Mouse (Mus musculus) kidney, embryonic 14.5 days (tissue): Measurements from ENCODE around the gene Fbxw11. TPM values are rescaled to one million over a fixed set of nuclear protein-coding genes. Genes with fewer than 3 reads are reported as not detected.

Experiments
- ATAC-seq: fragments of 200-750 bp; cut with Nextera tagmentation; 2 replicates; pipeline ENCODE4 v1.8.0; 2017; ENCODE audit warnings: moderate number of reproducible peaks, mild to moderate bottlenecking, moderate TSS enrichment, moderate library complexity; ENCODE audit not compliant: low FRiP score, low TSS enrichment
- H3K27ac ChIP-seq: fragments of 300-500 bp; sonication (generic); 2 replicates; pipeline ENCODE4 v1.5.1; 2014; ENCODE audit warnings: low read depth, mild to moderate bottlenecking, low read length, moderate library complexity, mixed read lengths
- H3K27me3 ChIP-seq: fragments of 300-500 bp; sonication (generic); 2 replicates; pipeline ENCODE4 v1.6.1; 2014; ENCODE audit warnings: mild to moderate bottlenecking, low read length; ENCODE audit not compliant: control insufficient read depth, insufficient read depth
- H3K36me3 ChIP-seq: fragments of 300-500 bp; sonication (generic); 2 replicates; pipeline ENCODE4 v1.6.1; 2014; ENCODE audit warnings: low read length, mixed read lengths; ENCODE audit not compliant: control insufficient read depth, insufficient read depth
- H3K4me1 ChIP-seq: fragments of 300-500 bp; sonication (generic); 2 replicates; pipeline ENCODE4 v1.6.1; 2014; ENCODE audit warnings: low read length, mixed read lengths; ENCODE audit not compliant: control insufficient read depth, insufficient read depth
- H3K4me2 ChIP-seq: fragments of 300-500 bp; sonication (generic); replicated peaks from 2 replicates; pipeline ENCODE4 v1.6.1; 2014; ENCODE audit warnings: low read depth, mild to moderate bottlenecking, low read length
- H3K4me3 ChIP-seq: fragments of 300-500 bp; sonication (generic); 2 replicates; pipeline ENCODE4 v1.5.1; 2014; ENCODE audit warnings: mild to moderate bottlenecking, low read length
- H3K9ac ChIP-seq: fragments of 300-500 bp; sonication (generic); 2 replicates; pipeline ENCODE4 v1.6.1; 2014; ENCODE audit warnings: low read depth, mild to moderate bottlenecking, low read length, moderate library complexity
- H3K9me3 ChIP-seq: fragments of 300-500 bp; sonication (generic); 2 replicates; pipeline ENCODE4 v1.6.1; 2016; ENCODE audit warnings: low read length; ENCODE audit not compliant: control insufficient read depth
- WGBS: fragments of 180-500 bp; shearing (Covaris S2); extraction: QIAGEN DNeasy Blood & Tissue Kit; methylation state at CpG from one replicate; pipeline ENCODE4 v1.1.7; 2014; 5-methylcytosine and 5-hydroxymethylcytosine counted together
- polyA plus RNA-seq: library from polyadenylated mRNA; unstranded; fragments of >200 nt; fragmentation: Nextera tagmentation; extraction: Ambion mirVana; gene quantifications from 2 replicates; pipeline ENCODE4 v1.2.1, GENCODE M21; 2014

Fbxw11 gene
- polyA plus RNA-seq, 1 experiment from 2014 or later, result 85.6 TPM

- 61% methylated on average over 3 of the region's 3 CpGs for WGBS
Measured at GRCm38 (mm10) chr11:32762773-32763172, 120.2 kb downstream of the Fbxw11 start.

GRCm38 (mm10) chr11:32767496-32768230 is 125.1 kb downstream of the Fbxw11 start:
- H3K27ac ChIP-seq, result peak overlapping the region; percentile 42; the same call in 1 of the 2 replicates
- ATAC-seq, result peak; percentile 76

More at GRCm38 (mm10) chr11:32762773-32763172, 120.2 kb downstream of the Fbxw11 start:
- Histone ChIP-seq H3K9me3 (no peaks in the 10 kb centered on the region), H3K9ac (no peak overlapping the region), H3K27ac (no peak overlapping the region), H3K4me2 (no peak overlapping the region), H3K4me1 (peaks cover 10% of the 10 kb centered on the region), H3K36me3 (no peaks in the 10 kb centered on the region), H3K4me3 (no peak overlapping the region), H3K27me3 (no peaks in the 10 kb centered on the region)
- ATAC-seq, result no peak

DNA sequence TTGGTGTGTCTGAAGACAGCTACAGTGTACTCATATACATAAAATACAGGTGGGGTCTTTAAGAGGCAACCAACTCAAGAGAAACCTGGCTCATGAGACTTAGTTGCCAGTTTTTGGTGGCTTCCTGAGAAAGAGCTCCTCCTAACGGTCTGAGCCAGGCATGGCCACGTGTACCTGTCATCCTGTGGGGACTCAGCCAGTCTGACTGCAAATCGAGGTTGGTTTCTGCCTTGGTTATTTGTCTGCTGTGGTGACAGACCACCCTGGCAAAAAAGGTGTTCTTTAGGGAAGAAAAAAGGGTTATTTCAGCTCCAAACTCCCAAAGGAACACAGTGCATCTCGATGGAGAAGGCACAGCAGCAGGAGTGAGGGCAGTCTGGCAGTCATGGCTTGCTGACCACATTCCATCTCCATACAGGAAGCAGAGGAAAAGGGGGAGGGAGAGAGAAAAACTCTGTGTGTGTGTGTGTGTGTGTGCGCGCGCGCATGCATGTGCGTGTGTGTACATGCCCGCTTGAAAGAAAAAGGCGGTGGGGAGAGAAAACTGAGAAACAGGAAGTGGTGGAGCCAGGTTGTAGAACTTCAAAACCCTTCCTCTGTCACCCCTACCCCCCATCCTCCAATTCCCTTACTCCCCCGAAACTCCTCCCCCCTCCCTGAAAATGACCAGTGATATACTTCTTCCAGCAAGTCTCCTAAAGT is 126.3 kb downstream of the Fbxw11 start:
- H3K27ac ChIP-seq, result no peak overlapping the region
- no peaks in the 10 kb centered on the region for H3K9me3 ChIP-seq
- H3K36me3 ChIP-seq, result no peaks in the 10 kb centered on the region
- 0 out of 2 replicates have a peak, but pooled peaks have one; percentile 18 for ATAC-seq
- no peak overlapping the region for H3K4me2 ChIP-seq
- peaks cover 20% of the 10 kb centered on the region for H3K4me1 ChIP-seq
- no peaks in the 10 kb centered on the region for H3K27me3 ChIP-seq
- no peak overlapping the region for H3K4me3 ChIP-seq
- H3K9ac ChIP-seq, result no peak overlapping the region
- WGBS, result 71% methylated on average over 12 of the region's 12 CpGs

More at GRCm38 (mm10) chr11:32767496-32768230, 125.1 kb downstream of the Fbxw11 start:
- WGBS, result 23% methylated on average over 18 of the region's 18 CpGs
- Histone ChIP-seq H3K27me3 (no peaks in the 10 kb centered on the region), H3K36me3 (no peaks in the 10 kb centered on the region), H3K4me2 (peak overlapping the region; percentile 17; the same call in 1 of the 2 replicates), H3K4me3 (no peak overlapping the region), H3K9ac (0 out of 2 replicates have a peak overlapping the region, but pooled peaks have one; percentile 12), H3K9me3 (no peaks in the 10 kb centered on the region), H3K4me1 (peaks cover 20% of the 10 kb centered on the region)

- peak; percentile 36; the same call in 1 of the 2 replicates for ATAC-seq
- H3K4me2 ChIP-seq, result no peak overlapping the region
Measured at GRCm38 (mm10) chr11:32780747-32781536, 138.4 kb downstream of the Fbxw11 start.

DNA sequence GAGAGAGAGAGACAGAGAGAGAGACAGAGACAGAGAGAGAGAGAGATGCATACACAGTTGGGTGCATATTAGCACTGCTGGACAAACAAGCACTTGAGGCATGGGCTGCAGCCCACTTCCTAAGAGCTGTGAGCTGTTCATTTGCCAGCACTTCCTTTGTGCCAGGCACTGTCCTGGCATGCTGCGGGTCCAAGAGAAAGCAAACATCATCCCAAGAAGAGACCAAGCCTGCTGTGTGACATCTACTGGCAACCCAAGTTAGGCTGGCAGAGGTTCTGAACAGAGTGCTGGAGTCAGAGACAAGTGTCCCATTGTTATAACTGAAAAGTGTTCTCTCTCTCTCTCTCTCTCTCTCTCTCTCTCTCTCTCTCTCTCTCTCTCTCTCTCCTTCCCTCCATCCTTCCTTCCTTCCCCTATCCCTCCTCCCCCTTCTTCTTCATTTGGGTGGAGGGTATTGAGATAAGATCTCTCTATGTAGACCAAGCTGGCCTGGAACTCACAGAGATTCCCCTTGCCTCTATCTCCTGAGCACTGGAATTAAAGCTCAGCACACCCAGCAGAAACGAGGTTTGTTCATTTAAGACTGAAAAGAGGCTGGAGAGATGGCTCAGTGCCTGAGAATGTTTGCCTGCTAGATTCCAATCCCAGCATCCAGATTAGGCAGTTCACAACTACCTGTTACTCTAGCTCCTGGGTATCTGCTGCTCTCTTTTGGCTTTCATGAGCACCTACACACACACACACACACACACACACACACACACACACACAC is 139.3 kb downstream of the Fbxw11 start:
- H3K4me1 ChIP-seq, result peaks cover 5% of the 10 kb centered on the region; the same call in 1 of the 2 replicates
- H3K9me3 ChIP-seq, result 0 out of 2 replicates have a peak, but pooled peaks cover under 1% of the 10 kb centered on the region
- no peaks in the 10 kb centered on the region for H3K27me3 ChIP-seq
- ATAC-seq, result no peak
- H3K4me3 ChIP-seq, result no peak overlapping the region
- no peak overlapping the region for H3K4me2 ChIP-seq
- 58% methylated on average over 2 of the region's 2 CpGs for WGBS
- no peak overlapping the region for H3K9ac ChIP-seq
- H3K36me3 ChIP-seq, result no peaks in the 10 kb centered on the region
- H3K27ac ChIP-seq, result no peak overlapping the region

More at GRCm38 (mm10) chr11:32780747-32781536, 138.4 kb downstream of the Fbxw11 start:
- Histone ChIP-seq H3K36me3 (no peaks in the 10 kb centered on the region), H3K9me3 (0 out of 2 replicates have a peak, but pooled peaks cover 3% of the 10 kb centered on the region), H3K4me3 (no peak overlapping the region), H3K27ac (no peak overlapping the region), H3K9ac (no peak overlapping the region), H3K4me1 (peaks cover 5% of the 10 kb centered on the region; the same call in 1 of the 2 replicates), H3K27me3 (no peaks in the 10 kb centered on the region)
- 31% methylated on average over 11 of the region's 11 CpGs for WGBS

GRCm38 (mm10) chr11:32782724-32783123 is 140.2 kb downstream of the Fbxw11 start:
- Histone ChIP-seq H3K9ac (no peak overlapping the region), H3K27me3 (no peaks in the 10 kb centered on the region)
- WGBS, result 62% methylated on average over 3 of the region's 3 CpGs

DNA sequence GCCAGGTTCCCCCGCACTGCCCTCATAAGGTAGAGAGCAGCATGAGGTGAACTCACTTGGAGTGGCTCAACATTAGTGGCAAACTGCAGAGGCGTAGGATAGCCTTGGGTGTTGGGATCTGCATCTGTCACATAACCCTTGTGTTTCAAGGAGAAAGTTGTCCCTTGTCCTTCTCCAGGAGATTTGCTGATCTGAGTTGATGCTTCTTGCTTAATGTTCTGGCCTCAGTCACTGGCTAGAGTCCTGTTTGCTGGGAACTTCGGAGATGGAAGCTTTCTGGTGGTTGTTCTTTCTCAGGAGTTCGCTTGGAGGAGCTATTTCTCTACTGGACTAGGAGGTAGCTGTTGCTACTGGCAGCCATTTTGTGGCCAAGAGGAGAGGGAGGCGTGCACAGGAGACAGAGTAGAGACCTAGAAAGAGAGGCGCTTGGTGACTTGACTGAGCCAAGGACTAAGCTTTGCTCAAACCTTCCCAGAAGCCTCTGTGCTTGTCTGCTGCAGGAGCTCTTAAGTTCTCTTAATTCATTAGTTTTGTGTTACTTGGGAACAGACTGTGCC is 143.1 kb downstream of the Fbxw11 start:
- 87% methylated on average over 6 of the region's 6 CpGs for WGBS
- Histone ChIP-seq H3K9me3 (no peaks in the 10 kb centered on the region), H3K27me3 (no peaks in the 10 kb centered on the region), H3K27ac (no peak overlapping the region), H3K4me2 (no peak overlapping the region), H3K4me1 (peaks cover 5% of the 10 kb centered on the region; the same call in 1 of the 2 replicates), H3K9ac (no peak overlapping the region), H3K4me3 (no peak overlapping the region), H3K36me3 (no peaks in the 10 kb centered on the region)
- no peak for ATAC-seq

More at GRCm38 (mm10) chr11:32782724-32783123, 140.2 kb downstream of the Fbxw11 start:
- peak; percentile 55; the same call in 1 of the 2 replicates for ATAC-seq
- H3K4me3 ChIP-seq, result no peak overlapping the region
- H3K4me1 ChIP-seq, result peaks cover 5% of the 10 kb centered on the region; the same call in 1 of the 2 replicates
- no peak overlapping the region for H3K4me2 ChIP-seq
- H3K36me3 ChIP-seq, result no peaks in the 10 kb centered on the region
- H3K27ac ChIP-seq, result no peak overlapping the region
- no peaks in the 10 kb centered on the region for H3K9me3 ChIP-seq

DNA sequence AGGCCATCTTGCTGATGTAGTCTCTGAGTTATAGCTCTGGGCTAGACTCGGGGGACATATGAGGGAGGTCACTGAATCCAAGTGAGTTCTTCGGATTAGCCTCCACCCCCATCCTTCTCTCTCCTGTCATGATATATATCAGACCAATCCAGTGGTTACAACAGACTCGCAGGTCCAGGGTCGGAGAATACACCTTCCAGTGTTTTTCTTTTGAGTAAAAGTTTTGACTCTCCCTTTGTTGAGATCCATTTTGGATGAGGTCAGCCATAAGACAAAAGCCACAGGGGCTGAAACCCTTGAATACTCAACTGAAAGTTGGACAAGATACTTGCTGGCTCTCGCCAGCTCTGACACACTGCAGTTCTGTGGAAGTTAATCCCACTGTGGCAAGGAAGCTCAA is 143.7 kb downstream of the Fbxw11 start:
- ATAC-seq, result no peak
- no peak overlapping the region for H3K9ac ChIP-seq
- 69% methylated on average over 5 of the region's 5 CpGs for WGBS

More for the DNA sequence above, 143.7 kb downstream of the Fbxw11 start:
- Histone ChIP-seq H3K27ac (no peak overlapping the region), H3K4me2 (no peak overlapping the region), H3K27me3 (no peaks in the 10 kb centered on the region), H3K4me1 (no peaks in the 10 kb centered on the region; the same call in 1 of the 2 replicates), H3K9me3 (peaks cover under 1% of the 10 kb centered on the region; the same call in 1 of the 2 replicates), H3K4me3 (no peak overlapping the region), H3K36me3 (no peaks in the 10 kb centered on the region)
